Mouse (Mus musculus): ENCODE results near the gene Lpin2. TPM values are rescaled to one million over a fixed set of nuclear protein-coding genes. Genes with fewer than 3 reads are reported as not detected.

Gene Lpin2
- polyA plus RNA-seq, 1 experiment from 2014 or later: 38.4 TPM

Other genes starting within 250 kb of the Lpin2 start
- 1.3 and 1.7 TPM in 2 replicates for gene Myom1, start 179.9 kb upstream of the Lpin2 start, polyA plus RNA-seq (2015; fragmentation: Nextera tagmentation; extraction: Ambion mirVana)
- gene Myl12a, start 179.7 kb upstream of the Lpin2 start, polyA plus RNA-seq (2015; fragmentation: Nextera tagmentation; extraction: Ambion mirVana): 125 and 139 TPM in 2 replicates
- gene Emilin2, start 129.4 kb downstream of the Lpin2 start, polyA plus RNA-seq (2015; fragmentation: Nextera tagmentation; extraction: Ambion mirVana): 0.92 and 1.1 TPM in 2 replicates

Measured in forebrain, embryonic 15.5 days (tissue).